Mouse (Mus musculus): ENCODE measurements around the gene Ces3b. TPM values are rescaled to one million over a fixed set of nuclear protein-coding genes. Genes with fewer than 3 reads are reported as not detected.
"Not testable (repeated sequence)": the region's sequence is repeated elsewhere in the genome, so short reads cannot be mapped to it uniquely, and the experiment has no call there.

The Ces3b gene
- polyA plus RNA-seq (2015; fragmentation: Nextera tagmentation; extraction: Ambion mirVana): not detected in 2 replicates

DNA sequence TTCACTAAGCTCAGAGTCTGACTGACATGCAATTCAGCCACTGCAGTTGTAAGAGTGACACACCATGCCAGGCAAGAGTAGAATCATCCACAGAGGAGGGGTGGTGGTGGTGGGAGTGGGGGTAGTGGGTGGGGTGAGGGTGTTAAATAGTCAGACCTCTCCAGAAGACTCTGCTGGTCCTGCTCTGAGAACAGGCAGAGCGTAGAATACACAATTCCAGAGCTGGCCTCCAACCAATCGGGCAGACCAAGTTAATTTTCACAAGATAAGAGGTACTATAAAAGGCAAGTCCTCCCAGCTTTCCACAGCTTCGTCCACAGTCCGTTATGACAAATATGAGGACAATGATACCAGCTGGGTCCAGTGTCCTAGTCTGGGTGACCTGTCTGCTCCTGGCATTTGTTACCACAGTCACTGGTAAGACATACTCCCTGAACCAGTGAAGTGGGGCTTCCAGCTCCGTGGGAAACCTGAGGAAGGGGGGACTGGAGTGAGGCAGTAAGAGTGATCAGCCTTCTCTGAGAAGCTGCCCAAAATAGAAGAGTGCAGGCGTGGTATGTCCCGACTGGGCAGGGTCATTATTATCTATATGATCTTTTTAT, at the start of gene Ces3b:
Gene Ces3b (plus strand): TSS at position 305 of the 602 bp plus-strand sequence.
- no peaks in the 10 kb centered on the region for H3K9me3 ChIP-seq
- no peaks in the 10 kb centered on the region for H3K27me3 ChIP-seq (replicated peaks)
- no peaks in the 10 kb centered on the region for H3K4me1 ChIP-seq (replicated peaks)
- H3K4me2 ChIP-seq (replicated peaks): no peak within 1 kb of the TSS
- H3K4me3 ChIP-seq (replicated peaks): no peak within 1 kb of the TSS
- no peak within 1 kb of the TSS for H3K27ac ChIP-seq
- ATAC-seq: no peak
- H3K9ac ChIP-seq: no peak within 1 kb of the TSS
- WGBS: 54% methylated on average over 7 of the region's 7 CpGs
- no peaks in the 10 kb centered on the region for H3K36me3 ChIP-seq

DNA sequence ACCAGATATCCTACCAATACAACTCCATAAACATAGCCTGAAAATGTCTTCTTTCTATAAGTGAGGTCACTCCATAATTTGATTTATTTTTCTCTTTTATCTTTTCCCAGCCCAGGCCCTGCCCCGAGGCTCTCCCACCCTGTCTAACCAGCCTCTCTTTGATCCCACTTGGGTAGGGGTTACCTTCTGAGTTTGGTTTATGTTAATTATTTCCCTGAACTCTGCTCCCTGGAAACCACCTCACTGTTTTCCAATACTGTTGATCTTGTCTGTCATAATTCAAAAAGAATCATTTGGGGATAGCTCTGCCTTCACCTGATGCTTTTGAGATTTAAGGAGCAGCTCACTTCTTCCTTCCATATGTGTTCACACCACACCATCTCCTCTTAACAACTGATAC, 40.0 kb upstream of the Ces3b start:
- Histone ChIP-seq H3K27me3 (replicated peaks) (no peaks in the 10 kb centered on the region), H3K4me1 (replicated peaks) (no peaks in the 10 kb centered on the region), H3K9ac (no peak overlapping the region), H3K4me3 (replicated peaks) (no peak overlapping the region), H3K36me3 (no peaks in the 10 kb centered on the region), H3K4me2 (replicated peaks) (no peak overlapping the region), H3K9me3 (no peaks in the 10 kb centered on the region), H3K27ac (no peak overlapping the region)
- ATAC-seq: no peak
- WGBS: 41% methylated on average over 1 of the region's 1 CpGs

DNA sequence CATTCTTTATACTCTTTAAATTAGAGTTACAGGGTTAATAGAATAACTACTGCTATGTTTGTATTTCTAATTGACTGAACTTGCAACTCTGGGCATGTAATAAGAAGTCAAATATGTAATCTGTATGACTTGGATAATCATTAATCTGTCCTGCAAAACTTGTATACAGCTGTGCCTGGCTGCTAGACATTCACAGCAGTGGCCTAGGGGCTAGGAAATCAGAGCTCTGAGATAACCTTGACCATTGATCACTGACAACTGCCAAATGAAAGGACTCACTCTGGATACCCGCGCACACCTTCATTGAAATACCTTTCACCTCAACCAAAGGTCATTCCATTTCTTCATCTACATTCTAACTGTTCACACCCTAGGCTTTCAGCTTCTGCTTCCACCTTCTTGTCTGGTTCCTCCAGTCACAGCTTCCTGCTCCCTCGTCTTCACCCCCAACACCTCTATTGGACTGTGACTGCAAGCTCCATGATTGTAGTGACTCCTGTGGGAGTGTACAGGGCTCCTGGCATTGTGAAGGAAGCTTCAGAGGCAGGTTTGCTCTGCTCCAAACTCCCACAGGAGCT, 37.6 kb upstream of the Ces3b start:
- Histone ChIP-seq H3K4me3 (replicated peaks) (no peak overlapping the region), H3K9ac (no peak overlapping the region), H3K9me3 (no peaks in the 10 kb centered on the region), H3K27me3 (replicated peaks) (no peaks in the 10 kb centered on the region), H3K36me3 (no peaks in the 10 kb centered on the region), H3K4me1 (replicated peaks) (no peaks in the 10 kb centered on the region), H3K27ac (no peak overlapping the region), H3K4me2 (replicated peaks) (no peak overlapping the region)
- WGBS: 50% methylated on average over 3 of the region's 3 CpGs
- peak; percentile 89 for ATAC-seq

DNA sequence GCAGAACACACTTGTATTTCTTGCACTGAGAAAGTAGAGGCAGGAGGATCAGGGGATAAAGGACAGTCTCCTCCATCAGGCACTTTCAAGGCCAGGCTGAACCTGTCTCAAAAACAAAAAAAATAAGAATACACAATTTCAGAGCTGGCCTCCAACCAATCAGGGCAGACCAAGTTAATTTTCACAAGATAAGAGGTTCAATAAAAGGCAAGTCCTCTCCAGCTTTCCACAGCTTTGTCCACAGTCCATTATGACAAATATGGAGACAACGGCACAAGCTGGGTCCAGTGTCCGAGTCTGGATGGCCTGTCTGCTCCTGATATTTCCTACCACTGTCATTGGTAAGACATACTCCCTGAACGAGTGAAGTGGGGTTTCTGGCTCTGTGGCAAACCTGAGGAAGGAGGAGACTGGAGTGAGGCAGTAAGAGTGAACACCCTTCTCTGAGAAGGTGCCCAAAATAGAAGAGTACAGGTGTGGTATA, 35.1 kb upstream of the Ces3b start, which contains the start of gene Ces3a:
Gene Ces3a (plus strand): TSS at position 231 of the 484 bp plus-strand sequence.
- H3K36me3 ChIP-seq: no peaks in the 10 kb centered on the region
- no peaks in the 10 kb centered on the region for H3K4me1 ChIP-seq (replicated peaks)
- no peak within 1 kb of the TSS for H3K4me2 ChIP-seq (replicated peaks)
- WGBS: 67% methylated on average over 3 of the region's 3 CpGs
- no peak within 1 kb of the TSS for H3K9ac ChIP-seq
- no peak within 1 kb of the TSS for H3K4me3 ChIP-seq (replicated peaks)
- no peak for ATAC-seq
- H3K27me3 ChIP-seq (replicated peaks): no peaks in the 10 kb centered on the region
- no peaks in the 10 kb centered on the region for H3K9me3 ChIP-seq
- H3K27ac ChIP-seq: no peak within 1 kb of the TSS

DNA sequence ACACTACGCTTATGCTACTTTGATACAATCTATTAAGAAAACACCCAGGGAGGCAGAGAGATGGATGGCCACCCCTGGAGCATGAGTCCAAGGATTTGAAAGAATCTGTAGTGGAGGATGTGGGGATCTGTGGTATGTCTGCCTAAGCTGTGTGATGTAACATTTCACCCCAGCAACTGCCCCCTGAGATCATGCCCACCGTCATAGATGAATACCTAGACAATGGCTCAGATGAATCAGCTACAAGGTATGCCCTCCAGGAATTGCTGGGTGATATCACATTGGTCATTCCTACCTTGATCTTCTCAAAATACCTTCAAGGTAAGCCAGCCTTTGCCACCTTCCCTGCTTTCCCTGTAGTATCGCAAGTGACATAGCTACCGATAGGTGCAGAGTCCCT, 27.3 kb upstream of the Ces3b start:
- no peak overlapping the region for H3K27ac ChIP-seq
- 91% methylated on average over 4 of the region's 4 CpGs for WGBS
- no peaks in the 10 kb centered on the region for H3K27me3 ChIP-seq (replicated peaks)
- H3K9ac ChIP-seq: no peak overlapping the region
- no peak for ATAC-seq
- H3K36me3 ChIP-seq: no peaks in the 10 kb centered on the region
- H3K9me3 ChIP-seq: no peaks in the 10 kb centered on the region
- H3K4me3 ChIP-seq (replicated peaks): no peak overlapping the region
- H3K4me2 ChIP-seq (replicated peaks): no peak overlapping the region
- H3K4me1 ChIP-seq (replicated peaks): no peaks in the 10 kb centered on the region

DNA sequence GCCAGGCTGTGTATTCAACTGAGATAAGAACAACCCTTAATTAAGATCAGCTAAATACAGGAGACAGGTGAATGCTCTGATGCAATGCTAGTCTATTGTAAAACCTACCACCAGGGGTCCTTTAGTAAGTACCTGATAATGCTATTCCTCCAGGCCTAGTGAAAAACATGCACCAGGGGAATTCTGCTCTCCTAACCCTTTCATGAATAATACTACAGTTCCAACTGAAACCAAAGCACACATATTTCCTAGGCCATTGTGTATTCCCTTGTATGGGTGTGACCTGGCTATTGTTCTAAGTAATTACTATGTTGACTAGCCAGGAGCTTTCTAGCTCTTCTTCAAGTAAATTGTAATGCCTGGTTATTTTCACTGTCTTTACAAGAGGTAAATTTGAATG, 23.5 kb upstream of the Ces3b start:
- H3K36me3 ChIP-seq: no peaks in the 10 kb centered on the region
- H3K4me3 ChIP-seq (replicated peaks): no peak overlapping the region
- no peak overlapping the region for H3K4me2 ChIP-seq (replicated peaks)
- no peaks in the 10 kb centered on the region for H3K27me3 ChIP-seq (replicated peaks)
- no peaks in the 10 kb centered on the region for H3K9me3 ChIP-seq
- H3K9ac ChIP-seq: no peak overlapping the region
- no peak overlapping the region for H3K27ac ChIP-seq
- no peak for ATAC-seq
- no peaks in the 10 kb centered on the region for H3K4me1 ChIP-seq (replicated peaks)

DNA sequence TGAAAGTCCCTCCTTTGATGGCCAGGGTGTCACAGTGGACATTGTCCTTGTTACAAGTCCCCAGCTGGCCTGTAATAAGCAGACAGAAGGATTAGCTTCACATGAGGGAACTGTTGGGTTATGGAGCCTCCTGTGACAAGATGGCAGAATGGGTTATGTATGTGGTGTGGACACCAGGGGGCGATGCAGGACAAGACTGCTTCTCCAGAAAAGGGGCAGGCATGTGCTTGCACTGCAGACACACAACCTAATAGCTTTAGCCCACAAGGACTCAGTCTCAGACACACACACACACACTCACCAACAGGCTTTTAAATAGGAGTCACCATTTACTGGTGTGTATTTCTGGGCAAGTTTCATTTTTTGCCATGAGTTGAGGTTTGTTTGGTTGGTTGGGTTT, 16.8 kb upstream of the Ces3b start:
- no peak overlapping the region for H3K27ac ChIP-seq
- no peak for ATAC-seq
- no peak overlapping the region for H3K4me2 ChIP-seq (replicated peaks)
- H3K4me1 ChIP-seq (replicated peaks): no peaks in the 10 kb centered on the region
- H3K4me3 ChIP-seq (replicated peaks): no peak overlapping the region
- no peaks in the 10 kb centered on the region for H3K27me3 ChIP-seq (replicated peaks)
- 8% methylated on average over 1 of the region's 1 CpGs for WGBS
- H3K9ac ChIP-seq: no peak overlapping the region
- H3K9me3 ChIP-seq: no peaks in the 10 kb centered on the region
- no peaks in the 10 kb centered on the region for H3K36me3 ChIP-seq

DNA sequence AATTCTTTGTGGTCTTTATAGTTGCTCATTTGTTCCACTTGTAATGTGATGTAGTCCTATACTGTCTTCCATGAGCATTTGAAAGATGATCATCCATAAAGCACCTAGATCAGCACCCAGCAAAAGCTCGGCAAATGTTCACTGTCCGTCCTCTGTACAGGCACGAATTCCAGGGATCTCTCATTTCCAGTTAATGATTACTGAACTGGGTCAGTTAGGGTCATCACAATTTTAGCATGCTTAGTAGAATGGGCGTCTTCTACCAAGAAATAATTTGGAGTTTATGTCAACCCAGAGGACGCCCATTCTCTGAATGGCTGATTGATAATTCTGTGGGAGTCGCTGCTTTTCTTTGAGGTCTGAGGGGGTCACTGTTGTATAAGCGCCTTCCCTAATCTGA, 15.6 kb upstream of the Ces3b start:
- H3K36me3 ChIP-seq; ATAC-seq; H3K9ac ChIP-seq; H3K27ac ChIP-seq; H3K4me1 ChIP-seq (replicated peaks); H3K27me3 ChIP-seq (replicated peaks); H3K4me3 ChIP-seq (replicated peaks); H3K9me3 ChIP-seq; H3K4me2 ChIP-seq (replicated peaks): not testable (repeated sequence)
- 58% methylated on average over 7 of the region's 7 CpGs for WGBS

DNA sequence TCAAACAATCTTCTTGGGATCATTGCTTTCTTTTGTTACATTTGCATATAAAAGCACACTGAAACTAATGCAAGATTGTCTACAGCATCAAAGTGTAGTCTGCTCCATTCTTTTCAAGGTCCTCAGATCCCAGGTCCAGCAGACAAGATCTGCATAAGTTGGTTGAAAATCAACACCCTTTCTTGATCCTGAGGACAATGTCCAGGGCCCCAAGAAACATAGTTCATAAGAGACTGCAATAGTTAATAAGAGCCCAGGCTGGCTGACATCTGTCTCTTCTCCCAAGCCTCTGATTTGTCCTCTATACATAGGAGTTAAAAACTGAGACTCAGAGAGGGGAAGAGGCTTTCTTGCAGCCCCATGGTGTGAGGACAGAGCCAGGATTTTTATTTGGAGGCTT, 14.6 kb upstream of the Ces3b start:
- Histone ChIP-seq H3K27ac (no peak overlapping the region), H3K36me3 (no peaks in the 10 kb centered on the region), H3K27me3 (replicated peaks) (no peaks in the 10 kb centered on the region), H3K4me3 (replicated peaks) (no peak overlapping the region), H3K4me2 (replicated peaks) (no peak overlapping the region), H3K9me3 (no peaks in the 10 kb centered on the region), H3K9ac (no peak overlapping the region), H3K4me1 (replicated peaks) (no peaks in the 10 kb centered on the region)
- no peak for ATAC-seq

DNA sequence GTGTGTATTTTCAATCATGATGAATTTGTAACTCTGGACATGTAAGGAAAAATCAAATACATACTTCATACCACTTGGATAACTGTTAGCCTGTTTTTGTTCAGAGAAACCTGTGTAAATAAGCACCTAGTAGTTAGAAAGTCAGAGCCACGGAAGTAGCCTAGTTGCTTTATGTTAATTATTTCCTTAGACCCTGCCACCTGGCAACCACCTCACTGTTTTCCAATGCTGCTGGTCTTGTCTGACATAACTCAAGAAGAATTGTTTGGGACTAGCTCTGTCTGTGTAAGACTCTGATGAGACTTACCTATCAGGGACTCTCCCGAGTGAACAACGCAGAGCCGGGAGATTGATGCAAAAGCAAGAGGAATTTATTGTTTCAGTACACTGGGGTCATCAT, 7.0 kb upstream of the Ces3b start:
- no peak for ATAC-seq
- Histone ChIP-seq H3K9ac (no peak overlapping the region), H3K9me3 (no peaks in the 10 kb centered on the region), H3K36me3 (no peaks in the 10 kb centered on the region), H3K4me1 (replicated peaks) (no peaks in the 10 kb centered on the region), H3K4me2 (replicated peaks) (no peak overlapping the region), H3K27ac (no peak overlapping the region), H3K27me3 (replicated peaks) (no peaks in the 10 kb centered on the region), H3K4me3 (replicated peaks) (no peak overlapping the region)
- WGBS: 93% methylated on average over 4 of the region's 4 CpGs

DNA sequence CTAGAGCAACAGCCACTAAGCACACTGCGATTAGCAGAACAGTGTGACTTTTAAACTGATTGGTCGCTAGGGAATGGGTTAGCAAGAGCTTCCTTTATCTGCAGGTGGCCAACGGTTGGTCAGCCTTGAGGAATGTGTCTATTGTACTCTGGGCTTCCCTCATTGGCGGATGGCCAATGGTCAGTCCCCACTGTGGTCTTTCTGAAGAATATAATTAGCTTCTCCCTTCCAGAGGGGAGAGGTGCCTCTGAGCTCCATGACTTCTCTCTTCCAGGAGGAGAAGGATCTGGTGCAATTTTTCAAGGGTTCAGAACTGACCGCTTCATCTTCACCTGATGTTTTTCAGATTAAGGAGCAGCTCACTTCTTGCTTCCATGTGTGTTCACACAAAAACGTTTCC, 6.5 kb upstream of the Ces3b start:
- Histone ChIP-seq H3K4me3 (replicated peaks) (no peak overlapping the region), H3K27ac (no peak overlapping the region), H3K4me2 (replicated peaks) (no peak overlapping the region), H3K27me3 (replicated peaks) (no peaks in the 10 kb centered on the region), H3K9me3 (no peaks in the 10 kb centered on the region), H3K9ac (no peak overlapping the region), H3K36me3 (no peaks in the 10 kb centered on the region), H3K4me1 (replicated peaks) (no peaks in the 10 kb centered on the region)
- WGBS: 75% methylated on average over 6 of the region's 6 CpGs
- no peak for ATAC-seq

DNA sequence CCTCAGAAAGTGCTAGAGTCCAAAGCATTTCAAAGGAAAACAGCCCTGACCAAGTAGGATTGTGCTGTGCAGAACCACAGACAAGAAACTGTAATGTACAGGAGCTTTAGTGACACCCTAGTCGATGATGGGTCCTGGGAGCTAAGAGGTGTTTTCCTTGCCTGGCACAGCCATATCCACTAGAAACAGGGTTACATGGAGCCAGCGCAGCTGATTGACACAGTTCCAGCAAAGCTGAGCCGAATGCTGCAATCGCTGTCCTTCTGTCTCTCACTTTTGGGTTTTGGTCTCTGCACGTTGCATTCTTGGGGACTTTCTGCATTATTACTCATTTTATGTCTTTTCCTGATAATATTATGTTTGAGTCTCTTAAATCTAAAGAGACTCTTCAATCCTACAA, 5.0 kb upstream of the Ces3b start:
- H3K9ac ChIP-seq: no peak overlapping the region
- H3K27me3 ChIP-seq (replicated peaks): no peaks in the 10 kb centered on the region
- no peak overlapping the region for H3K27ac ChIP-seq
- no peak overlapping the region for H3K4me3 ChIP-seq (replicated peaks)
- H3K36me3 ChIP-seq: no peaks in the 10 kb centered on the region
- no peak overlapping the region for H3K4me2 ChIP-seq (replicated peaks)
- no peaks in the 10 kb centered on the region for H3K4me1 ChIP-seq (replicated peaks)
- WGBS: 65% methylated on average over 5 of the region's 5 CpGs
- H3K9me3 ChIP-seq: no peaks in the 10 kb centered on the region
- ATAC-seq: no peak

DNA sequence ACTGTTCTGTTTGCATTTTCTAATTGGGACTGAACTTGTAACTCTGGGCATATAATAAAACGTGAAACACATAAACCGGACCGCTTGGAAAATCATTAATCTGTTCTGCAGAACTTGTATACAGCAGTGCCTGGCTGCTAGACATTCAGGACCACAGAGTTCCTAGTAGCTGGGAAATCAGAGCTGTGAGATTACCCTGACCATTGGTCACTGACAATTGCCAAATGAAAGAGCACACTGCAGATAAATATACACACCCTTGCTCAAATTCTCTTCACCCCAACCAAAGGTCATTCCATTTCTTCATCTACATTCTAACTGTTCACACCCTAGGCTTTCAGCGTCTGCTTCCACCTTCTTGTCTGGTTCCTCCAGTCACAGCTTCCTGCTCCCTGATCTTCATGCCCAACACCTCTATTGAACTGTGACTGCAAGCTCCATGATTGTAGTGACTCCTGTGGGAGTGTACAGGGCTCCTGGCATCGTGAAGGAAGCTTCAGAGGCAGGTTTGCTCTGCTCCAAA, 2.7 kb upstream of the Ces3b start:
- H3K4me2 ChIP-seq (replicated peaks): no peak overlapping the region
- no peak overlapping the region for H3K9ac ChIP-seq
- H3K4me1 ChIP-seq (replicated peaks): no peaks in the 10 kb centered on the region
- no peaks in the 10 kb centered on the region for H3K9me3 ChIP-seq
- 48% methylated on average over 5 of the region's 5 CpGs for WGBS
- H3K36me3 ChIP-seq: no peaks in the 10 kb centered on the region
- H3K4me3 ChIP-seq (replicated peaks): no peak overlapping the region
- H3K27ac ChIP-seq: no peak overlapping the region
- H3K27me3 ChIP-seq (replicated peaks): no peaks in the 10 kb centered on the region
- peak; percentile 59 for ATAC-seq

Data from intestine, embryonic 15.5 days (tissue).